Mouse (Mus musculus): ENCODE measurements around the gene Uggt1. TPM values are rescaled to one million over a fixed set of nuclear protein-coding genes. Genes with fewer than 3 reads are reported as not detected.

Gene Uggt1
- polyA plus RNA-seq, 1 experiment from 2014 or later, result 44.7 TPM

DNA sequence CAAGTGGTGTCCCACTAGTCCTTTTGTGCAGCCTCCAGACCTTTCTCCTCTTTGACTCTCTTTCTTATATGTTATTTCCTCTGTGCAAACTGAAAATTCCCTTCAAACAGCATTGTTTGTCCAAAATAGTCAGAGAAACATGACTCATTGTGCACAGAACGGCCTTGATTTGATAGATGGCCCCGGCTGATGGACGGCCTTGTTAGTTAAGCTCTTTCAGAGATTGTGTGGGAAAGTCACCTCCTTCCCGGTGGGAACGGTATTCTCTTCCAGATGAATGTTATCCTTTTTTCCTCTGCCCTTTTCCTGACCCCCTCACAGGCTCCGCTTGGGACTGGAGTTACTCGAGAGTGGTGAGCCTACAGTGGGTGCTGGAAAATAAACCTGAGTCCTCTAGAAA, 119.4 kb downstream of the Uggt1 start:
- no peak overlapping the region for H3K9ac ChIP-seq
- no peak for ATAC-seq (ENCODE audit: low FRiP score, low read depth)

GRCm38 (mm10) chr1:36121172-36121571, 123.3 kb downstream of the Uggt1 start:
- no peaks in the 10 kb centered on the region for H3K9me3 ChIP-seq
- no peak overlapping the region for H3K9ac ChIP-seq
- ATAC-seq (ENCODE audit: low FRiP score, low read depth), result no peak
- no peak overlapping the region for H3K4me2 ChIP-seq
- WGBS, result 81% methylated on average over 8 of the region's 8 CpGs
- no peaks in the 10 kb centered on the region for H3K4me1 ChIP-seq (replicated peaks)
- H3K27me3 ChIP-seq, result no peaks in the 10 kb centered on the region
- no peak overlapping the region for H3K4me3 ChIP-seq
- no peak overlapping the region for H3K27ac ChIP-seq (replicated peaks)
- H3K36me3 ChIP-seq, result no peaks in the 10 kb centered on the region

More for the DNA sequence above, 119.4 kb downstream of the Uggt1 start:
- no peaks in the 10 kb centered on the region for H3K4me1 ChIP-seq (replicated peaks)
- H3K4me2 ChIP-seq, result no peak overlapping the region
- H3K36me3 ChIP-seq, result no peaks in the 10 kb centered on the region
- no peak overlapping the region for H3K27ac ChIP-seq (replicated peaks)
- H3K9me3 ChIP-seq, result no peaks in the 10 kb centered on the region
- no peak overlapping the region for H3K4me3 ChIP-seq
- H3K27me3 ChIP-seq, result no peaks in the 10 kb centered on the region
- WGBS, result 47% methylated on average over 7 of the region's 7 CpGs

- Histone ChIP-seq H3K27ac (replicated peaks) (no peak overlapping the region), H3K4me2 (no peak overlapping the region), H3K27me3 (no peaks in the 10 kb centered on the region), H3K9ac (no peak overlapping the region), H3K4me1 (replicated peaks) (no peaks in the 10 kb centered on the region), H3K9me3 (no peaks in the 10 kb centered on the region), H3K4me3 (no peak overlapping the region), H3K36me3 (no peaks in the 10 kb centered on the region)
- no peak for ATAC-seq (ENCODE audit: low FRiP score, low read depth)
- 92% methylated on average over 4 of the region's 4 CpGs for WGBS
These were observed 125.1 kb downstream of the Uggt1 start for GRCm38 (mm10) chr1:36119426-36119825.

DNA sequence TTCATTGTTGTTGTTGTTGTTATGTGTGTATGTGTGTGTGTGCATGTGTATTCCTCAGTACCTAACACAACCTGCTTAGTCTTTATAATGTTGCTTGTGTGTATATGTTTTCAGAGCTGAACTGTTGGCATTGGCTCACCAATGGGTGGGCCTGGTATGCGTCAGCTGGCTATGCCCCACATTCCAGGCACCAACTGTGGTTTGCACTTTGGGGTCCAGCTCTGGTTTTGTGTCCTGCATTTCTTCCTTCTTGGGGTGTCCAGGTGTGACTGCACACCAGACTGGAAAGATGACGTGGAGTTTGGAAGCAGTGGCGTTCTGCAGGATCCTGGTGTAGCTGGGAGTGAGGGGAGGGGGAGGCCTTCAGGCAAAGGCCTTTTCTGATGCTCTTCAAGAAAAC, 125.6 kb downstream of the Uggt1 start:
- no peaks in the 10 kb centered on the region for H3K27me3 ChIP-seq
- no peaks in the 10 kb centered on the region for H3K9me3 ChIP-seq
- no peak overlapping the region for H3K27ac ChIP-seq (replicated peaks)
- ATAC-seq (ENCODE audit: low FRiP score, low read depth), result no peak
- no peaks in the 10 kb centered on the region for H3K36me3 ChIP-seq
- no peak overlapping the region for H3K9ac ChIP-seq
- no peak overlapping the region for H3K4me2 ChIP-seq
- no peaks in the 10 kb centered on the region for H3K4me1 ChIP-seq (replicated peaks)
- no peak overlapping the region for H3K4me3 ChIP-seq
- WGBS, result 96% methylated on average over 3 of the region's 3 CpGs

DNA sequence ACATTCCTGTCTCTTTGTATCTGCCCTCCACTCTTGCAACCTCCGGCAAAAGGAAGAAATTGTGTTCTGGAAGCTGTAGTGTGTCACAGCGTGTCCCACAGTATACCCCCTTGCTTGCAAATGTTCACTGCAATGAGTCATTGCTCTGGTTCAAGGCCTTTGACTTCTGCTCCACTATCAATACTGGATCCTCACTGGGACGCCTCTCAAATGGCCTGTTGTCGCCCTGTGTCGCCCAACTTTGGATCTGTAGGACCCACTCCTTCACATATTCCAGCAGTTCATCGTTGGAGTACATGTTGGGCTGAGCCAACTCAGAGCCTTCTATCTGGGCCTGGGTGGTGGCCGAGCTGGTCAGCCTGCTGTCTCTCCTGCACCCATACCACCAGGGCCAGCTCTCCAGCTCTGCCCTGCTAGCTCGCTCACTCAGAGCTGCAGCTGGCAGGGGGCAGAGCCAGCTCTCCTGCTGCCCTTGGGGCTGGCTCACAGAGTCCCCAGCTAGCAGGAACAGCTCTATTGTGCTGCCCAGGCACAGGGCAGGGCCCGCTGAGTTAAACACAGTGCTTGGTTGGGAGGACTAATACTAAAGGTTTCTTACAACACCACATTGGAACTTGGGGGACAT, 126.3 kb downstream of the Uggt1 start:
- no peaks in the 10 kb centered on the region for H3K27me3 ChIP-seq
- no peak overlapping the region for H3K4me2 ChIP-seq
- H3K9me3 ChIP-seq, result no peaks in the 10 kb centered on the region
- H3K4me3 ChIP-seq, result no peak overlapping the region
- H3K36me3 ChIP-seq, result no peaks in the 10 kb centered on the region
- no peaks in the 10 kb centered on the region for H3K4me1 ChIP-seq (replicated peaks)
- H3K9ac ChIP-seq, result no peak overlapping the region
- 81% methylated on average over 9 of the region's 9 CpGs for WGBS
- ATAC-seq (ENCODE audit: low FRiP score, low read depth), result no peak
- H3K27ac ChIP-seq (replicated peaks), result no peak overlapping the region

DNA sequence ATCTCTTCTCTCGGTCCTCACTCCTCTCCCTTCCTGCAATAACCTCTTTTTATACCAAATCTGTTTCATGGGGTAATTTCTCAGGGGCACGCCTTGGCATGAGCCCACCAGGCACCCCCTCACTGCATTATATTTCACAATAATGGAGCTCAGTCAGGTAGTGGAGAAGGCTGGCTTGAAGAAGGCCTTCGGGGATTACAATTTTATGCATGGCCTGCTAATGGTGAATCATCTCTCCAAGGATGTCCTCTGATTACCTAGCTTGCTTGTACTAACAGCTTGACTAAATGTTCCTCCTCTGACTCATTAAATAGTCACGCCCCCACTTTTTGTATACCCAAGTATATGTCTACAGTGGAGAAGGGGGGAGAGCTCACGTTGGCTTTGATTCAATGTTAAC, 128.0 kb downstream of the Uggt1 start:
- H3K4me1 ChIP-seq (replicated peaks), result no peaks in the 10 kb centered on the region
- no peak overlapping the region for H3K4me2 ChIP-seq
- H3K9ac ChIP-seq, result no peak overlapping the region
- H3K27ac ChIP-seq (replicated peaks), result no peak overlapping the region
- ATAC-seq (ENCODE audit: low FRiP score, low read depth), result no peak
- no peaks in the 10 kb centered on the region for H3K36me3 ChIP-seq
- WGBS, result 74% methylated on average over 4 of the region's 5 CpGs
- no peaks in the 10 kb centered on the region for H3K27me3 ChIP-seq
- H3K9me3 ChIP-seq, result no peaks in the 10 kb centered on the region
- no peak overlapping the region for H3K4me3 ChIP-seq

- WGBS, result 77% methylated on average over 3 of the region's 3 CpGs
- Histone ChIP-seq H3K4me3 (no peak overlapping the region), H3K9ac (no peak overlapping the region), H3K27ac (replicated peaks) (no peak overlapping the region), H3K36me3 (no peaks in the 10 kb centered on the region), H3K4me2 (no peak overlapping the region), H3K9me3 (no peaks in the 10 kb centered on the region), H3K4me1 (replicated peaks) (no peaks in the 10 kb centered on the region), H3K27me3 (no peaks in the 10 kb centered on the region)
- ATAC-seq (ENCODE audit: low FRiP score, low read depth), result no peak
These were observed 129.7 kb downstream of the Uggt1 start for GRCm38 (mm10) chr1:36114844-36115243.

DNA sequence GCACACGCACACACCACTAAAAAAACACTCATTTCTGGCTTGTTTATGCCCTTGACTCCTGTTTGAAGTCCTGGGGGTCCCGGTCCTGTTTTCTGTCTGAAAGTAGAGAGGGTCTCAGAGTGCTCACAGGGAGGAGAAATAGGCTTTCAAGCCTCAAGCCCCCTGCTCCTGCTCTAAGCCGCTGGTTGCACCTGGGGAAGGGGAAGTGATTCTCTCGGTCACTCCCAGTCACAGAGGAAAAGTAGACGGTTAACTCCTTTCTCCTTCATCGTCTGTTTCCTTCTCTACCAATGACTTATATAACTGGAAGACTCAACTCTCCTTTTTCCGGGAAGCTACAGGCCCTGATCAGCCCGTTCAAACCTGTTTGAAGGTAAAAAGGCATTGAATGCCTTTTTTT, 130.8 kb downstream of the Uggt1 start:
- Histone ChIP-seq H3K9ac (no peak overlapping the region), H3K4me1 (replicated peaks) (no peaks in the 10 kb centered on the region), H3K9me3 (no peaks in the 10 kb centered on the region), H3K36me3 (no peaks in the 10 kb centered on the region), H3K4me2 (no peak overlapping the region), H3K27ac (replicated peaks) (no peak overlapping the region), H3K27me3 (no peaks in the 10 kb centered on the region), H3K4me3 (no peak overlapping the region)
- no peak for ATAC-seq (ENCODE audit: low FRiP score, low read depth)
- 88% methylated on average over 8 of the region's 8 CpGs for WGBS

DNA sequence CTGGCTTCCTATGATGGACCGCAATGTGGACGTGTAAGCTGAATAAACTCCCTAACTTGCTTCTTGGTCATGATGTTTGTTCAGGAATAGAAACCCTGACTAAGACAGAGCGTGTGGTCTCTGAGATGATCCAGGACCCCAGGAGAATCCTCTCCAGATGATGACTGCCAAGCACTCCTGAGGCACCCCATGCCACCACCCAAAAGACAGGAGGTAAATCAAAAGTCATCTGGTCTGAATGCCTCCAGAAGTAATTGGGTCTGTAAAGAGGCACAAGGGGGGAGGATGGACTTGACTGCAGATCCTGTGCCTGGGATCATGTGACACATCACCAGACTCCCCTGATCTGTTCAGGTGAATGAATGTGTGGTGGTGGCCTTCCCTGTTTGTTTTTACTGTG, 131.9 kb downstream of the Uggt1 start:
- 95% methylated on average over 3 of the region's 3 CpGs for WGBS
- Histone ChIP-seq H3K4me1 (replicated peaks) (no peaks in the 10 kb centered on the region), H3K4me3 (no peak overlapping the region), H3K9me3 (no peaks in the 10 kb centered on the region), H3K27me3 (no peaks in the 10 kb centered on the region), H3K27ac (replicated peaks) (no peak overlapping the region), H3K4me2 (no peak overlapping the region), H3K36me3 (no peaks in the 10 kb centered on the region), H3K9ac (no peak overlapping the region)
- no peak for ATAC-seq (ENCODE audit: low FRiP score, low read depth)

DNA sequence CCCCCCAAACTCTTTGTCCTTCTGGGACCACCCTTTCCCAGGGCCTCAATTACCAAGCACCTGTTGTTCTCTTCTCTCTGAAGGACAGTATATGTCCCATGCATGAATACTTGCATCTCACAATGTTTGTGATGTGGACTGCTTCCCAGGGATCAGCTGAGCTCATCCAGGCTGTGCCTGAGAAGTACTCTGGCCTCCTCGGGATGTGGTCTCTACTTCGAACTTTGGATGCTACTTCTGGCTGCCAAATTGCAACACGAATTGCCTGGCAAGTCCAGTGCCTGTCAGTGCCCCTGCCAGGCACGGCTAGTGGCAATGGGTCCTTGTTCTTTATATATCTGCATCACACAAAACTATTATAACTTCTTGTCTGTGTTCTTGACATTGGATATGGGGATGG, 134.5 kb downstream of the Uggt1 start:
- Histone ChIP-seq H3K4me2 (no peak overlapping the region), H3K36me3 (peaks cover 18% of the 10 kb centered on the region), H3K9ac (no peak overlapping the region), H3K27ac (replicated peaks) (no peak overlapping the region), H3K27me3 (no peaks in the 10 kb centered on the region), H3K4me1 (replicated peaks) (no peaks in the 10 kb centered on the region), H3K9me3 (no peaks in the 10 kb centered on the region), H3K4me3 (no peak overlapping the region)
- 88% methylated on average over 4 of the region's 4 CpGs for WGBS
- ATAC-seq (ENCODE audit: low FRiP score, low read depth), result no peak

GRCm38 (mm10) chr1:36105917-36106706, 138.4 kb downstream of the Uggt1 start:
- Histone ChIP-seq H3K4me3 (no peak overlapping the region), H3K36me3 (peaks cover 36% of the 10 kb centered on the region), H3K9ac (no peak overlapping the region), H3K4me2 (no peak overlapping the region), H3K27ac (replicated peaks) (no peak overlapping the region), H3K4me1 (replicated peaks) (no peaks in the 10 kb centered on the region), H3K27me3 (no peaks in the 10 kb centered on the region), H3K9me3 (no peaks in the 10 kb centered on the region)
- WGBS, result 92% methylated on average over 11 of the region's 11 CpGs
- ATAC-seq (ENCODE audit: low FRiP score, low read depth), result no peak

GRCm38 (mm10) chr1:36100371-36100770, 144.1 kb downstream of the Uggt1 start:
- peaks cover 21% of the 10 kb centered on the region for H3K36me3 ChIP-seq
- H3K4me2 ChIP-seq, result no peak overlapping the region
- WGBS, result 88% methylated on average over 3 of the region's 3 CpGs

More at GRCm38 (mm10) chr1:36100371-36100770, 144.1 kb downstream of the Uggt1 start:
- H3K27ac ChIP-seq (replicated peaks), result no peak overlapping the region
- ATAC-seq (ENCODE audit: low FRiP score, low read depth), result no peak
- no peak overlapping the region for H3K4me3 ChIP-seq
- H3K27me3 ChIP-seq, result no peaks in the 10 kb centered on the region
- no peaks in the 10 kb centered on the region for H3K9me3 ChIP-seq
- H3K4me1 ChIP-seq (replicated peaks), result 0 out of 2 replicates have a peak, but pooled peaks cover 6% of the 10 kb centered on the region
- no peak overlapping the region for H3K9ac ChIP-seq

All from hindbrain, embryonic 15.5 days (tissue).